ENCODE assay signal across 22 mouse cellular contexts in the genomic region with DNA sequence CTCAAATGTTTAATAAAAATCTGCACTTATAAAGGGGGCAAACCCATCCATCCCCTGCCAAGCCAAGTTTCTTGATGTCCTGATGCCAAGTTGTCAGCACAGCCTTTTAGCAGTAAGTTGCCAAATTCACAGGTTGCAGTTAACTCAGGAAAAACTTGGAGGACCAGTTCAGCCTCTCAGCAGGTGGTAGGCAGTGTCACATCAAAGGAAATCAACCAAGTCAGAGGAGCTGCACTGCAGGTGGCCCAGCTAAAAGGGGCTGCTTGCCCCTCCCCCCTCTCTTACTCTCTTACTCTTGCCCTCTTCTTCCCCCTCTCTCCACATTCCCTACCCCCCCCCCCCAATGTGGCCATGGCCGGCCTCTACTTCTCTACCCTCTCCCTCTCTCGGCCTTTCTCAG.
DNase-seq lines count a peak whose midpoint lies in the region; ATAC-seq and TF ChIP-seq lines count a peak whose summit lies in the region.
"Had no signal": no experiment of that assay in that cellular context is flagged by ENCODE, and none has a peak within 500 bp of the region (broad histone marks: within the 10 kb centered on the region; RNA-seq: fewer than 3 reads in every experiment).

No protein-coding gene starts in this region.

- H3K36me3 ChIP-seq in ES-Bruce4 (ENCODE audit: control insufficient read depth, insufficient read depth, low read length, poor library complexity, severe bottlenecking): no peaks in the 10 kb centered on the region
- H3K36me3 ChIP-seq in ES-E14 (ENCODE audit: control insufficient read depth, insufficient read depth, low read length, poor library complexity, severe bottlenecking): no peaks in the 10 kb centered on the region
- no peaks in the 10 kb centered on the region for H3K36me3 ChIP-seq in embryonic facial prominence, embryonic 10.5 days (replicated peaks)
- H3K36me3 ChIP-seq in intestine, embryonic 16.5 days (ENCODE audit: control insufficient read depth, insufficient read depth, low read length): no peaks in the 10 kb centered on the region
- H3K36me3 ChIP-seq in neural tube, embryonic 15.5 days: no peaks in the 10 kb centered on the region
- H3K36me3 ChIP-seq: embryonic facial prominence, embryonic 13.5 days; forebrain, embryonic 15.5 days; G1E had no signal

- 15% methylated on average over 2 of the region's 2 CpGs for WGBS in embryonic facial prominence, embryonic 10.5 days
- WGBS in intestine, embryonic 16.5 days: 28% methylated on average over 2 of the region's 2 CpGs
- WGBS in neural tube, embryonic 15.5 days: 40% methylated on average over 2 of the region's 2 CpGs

- H3K4me1 ChIP-seq in ES-Bruce4 (ENCODE audit: control insufficient read depth, insufficient read depth, low read length): no peaks in the 10 kb centered on the region
- H3K4me1 ChIP-seq in ES-E14 (ENCODE audit: control insufficient read depth in 2 of 2, insufficient read depth in 2 of 2, low read length in 2 of 2, poor library complexity in 1 of 2): peaks cover 0 to 2% of the 10 kb centered on the region in 2 experiments; a peak in 1 of 4 replicates
- H3K4me1 ChIP-seq in embryonic facial prominence, embryonic 10.5 days: no peaks in the 10 kb centered on the region
- no peaks in the 10 kb centered on the region for H3K4me1 ChIP-seq in intestine, embryonic 16.5 days (ENCODE audit: control insufficient read depth, insufficient read depth, low read length)
- H3K4me1 ChIP-seq in neural tube, embryonic 15.5 days: no peaks in the 10 kb centered on the region
- H3K4me1 ChIP-seq: embryonic facial prominence, embryonic 13.5 days; forebrain, embryonic 13.5 days; forebrain, embryonic 15.5 days had no signal

- no peaks in the 10 kb centered on the region for H3K27me3 ChIP-seq in ES-Bruce4 (ENCODE audit: control insufficient read depth, insufficient read depth, low read length, poor library complexity, severe bottlenecking)
- H3K27me3 ChIP-seq in embryonic facial prominence, embryonic 10.5 days (replicated peaks; ENCODE audit: low read depth, poor library complexity, severe bottlenecking): no peaks in the 10 kb centered on the region
- no peaks in the 10 kb centered on the region for H3K27me3 ChIP-seq in intestine, embryonic 16.5 days (replicated peaks; ENCODE audit: control insufficient read depth, insufficient read depth, low read length)
- H3K27me3 ChIP-seq in neural tube, embryonic 15.5 days (replicated peaks): no peaks in the 10 kb centered on the region
- H3K27me3 ChIP-seq: embryonic facial prominence, embryonic 13.5 days; forebrain, embryonic 13.5 days; forebrain, embryonic 15.5 days; Patski had no signal

- no peaks in the 10 kb centered on the region for H3K9me3 ChIP-seq in ES-Bruce4 (replicated peaks; ENCODE audit: control insufficient read depth, insufficient read depth, low read length, poor library complexity, severe bottlenecking)
- no peaks in the 10 kb centered on the region for H3K9me3 ChIP-seq in ES-E14 (ENCODE audit: control insufficient read depth, insufficient read depth, low read depth, low read length)
- no peaks in the 10 kb centered on the region for H3K9me3 ChIP-seq in embryonic facial prominence, embryonic 10.5 days
- no peaks in the 10 kb centered on the region for H3K9me3 ChIP-seq in intestine, embryonic 16.5 days (ENCODE audit: control insufficient read depth, low read length)
- no peaks in the 10 kb centered on the region for H3K9me3 ChIP-seq in neural tube, embryonic 15.5 days (replicated peaks)
- H3K9me3 ChIP-seq: embryonic facial prominence, embryonic 13.5 days; forebrain, embryonic 13.5 days; forebrain, embryonic 15.5 days had no signal

- DNase-seq in ES-E14 (ENCODE audit: low read depth, low spot score): peak; percentile 47
- DNase-seq in WW6 (ENCODE audit: low read depth, low spot score): peak; percentile 4
- DNase-seq in embryonic facial prominence, embryonic 10.5 days (ENCODE audit: low spot score): peak; percentile 9
- no peak for DNase-seq in adrenal gland, adult 2 months
- no peak for DNase-seq in right cerebral cortex, adult 2 months (ENCODE audit: low spot score in 2 of 2)
- DNase-seq: adrenal gland, adult 8-10 months; adrenal gland, postnatal 14 days; adrenal gland, postnatal 36 days; cerebellum, adult 11-12 months; cerebellum, adult 2 months; cerebellum, adult 9-10 months; cerebellum, postnatal 10 days; cerebellum, postnatal 25 days; forebrain, postnatal 0 days had no signal

- no peak for TF ChIP-seq CTCF in ES-Bruce4 (IDR thresholded peaks at IDR 0.05; ENCODE audit: low read depth, low read length)

- H3K9ac ChIP-seq in ES-Bruce4 (ENCODE audit: low read depth, poor library complexity, severe bottlenecking): no peak overlapping the region
- no peak overlapping the region for H3K9ac ChIP-seq in ES-E14 (ENCODE audit: insufficient read depth, low read depth, low read length, poor library complexity, severe bottlenecking)
- no peak overlapping the region for H3K9ac ChIP-seq in intestine, embryonic 16.5 days (ENCODE audit: low read depth, low read length)
- no peak overlapping the region for H3K9ac ChIP-seq in neural tube, embryonic 15.5 days (replicated peaks)
- H3K9ac ChIP-seq: embryonic facial prominence, embryonic 13.5 days; forebrain, embryonic 13.5 days; forebrain, embryonic 15.5 days; forebrain, postnatal 0 days had no signal

- ATAC-seq in intestine, embryonic 16.5 days: no peak
- no peak for ATAC-seq in neural tube, embryonic 15.5 days (ENCODE audit: low FRiP score)
- ATAC-seq: forebrain, embryonic 13.5 days; forebrain, embryonic 15.5 days; forebrain, postnatal 0 days; Patski had no signal

- no peak overlapping the region for H3K27ac ChIP-seq in ES-Bruce4 (ENCODE audit: insufficient read depth, low read length)
- H3K27ac ChIP-seq in ES-E14 (ENCODE audit: insufficient read depth, low read depth, low read length, poor library complexity, severe bottlenecking): no peak overlapping the region
- no peak overlapping the region for H3K27ac ChIP-seq in embryonic facial prominence, embryonic 10.5 days (replicated peaks)
- H3K27ac ChIP-seq in intestine, embryonic 16.5 days (ENCODE audit: low read length): no peak overlapping the region
- H3K27ac ChIP-seq in neural tube, embryonic 15.5 days (replicated peaks): no peak overlapping the region
- H3K27ac ChIP-seq: embryonic facial prominence, embryonic 13.5 days; forebrain, embryonic 13.5 days; forebrain, embryonic 15.5 days had no signal

- TF ChIP-seq POLR2A in ES-Bruce4 (IDR thresholded peaks at IDR 0.05; ENCODE audit: insufficient read depth, low read length): no peak

- H3K4me3 ChIP-seq in ES-Bruce4 (ENCODE audit: low read depth, low read length) (no peak overlapping the region), ES-E14 (ENCODE audit: insufficient read depth in 1 of 2, low read depth in 1 of 2, low read length in 2 of 2, poor library complexity in 1 of 2, severe bottlenecking in 1 of 2) (no peak overlapping the region)
- no peak overlapping the region for H3K4me3 ChIP-seq in embryonic facial prominence, embryonic 10.5 days
- no peak overlapping the region for H3K4me3 ChIP-seq in intestine, embryonic 16.5 days (ENCODE audit: low read length)
- no peak overlapping the region for H3K4me3 ChIP-seq in neural tube, embryonic 15.5 days (replicated peaks)
- H3K4me3 ChIP-seq: embryonic facial prominence, embryonic 13.5 days; forebrain, embryonic 13.5 days; forebrain, embryonic 15.5 days had no signal

- 0 out of 2 replicates have a peak, but pooled peaks have one; percentile 35 for TF ChIP-seq EP300 in ES-Bruce4 (IDR thresholded peaks at IDR 0.05; ENCODE audit: insufficient read depth, low read depth, low read length)

- in situ Hi-C loops in ES-E14 (cut with MboI; ENCODE audit: low sequenced_read_pairs in 2 of 2, unreplicated experiment in 2 of 2): no loop called here

- H3K4me2 ChIP-seq in intestine, embryonic 16.5 days (ENCODE audit: low read depth, low read length): no peak overlapping the region
- H3K4me2 ChIP-seq in neural tube, embryonic 15.5 days: no peak overlapping the region
- H3K4me2 ChIP-seq: embryonic facial prominence, embryonic 13.5 days; forebrain, embryonic 13.5 days; forebrain, embryonic 15.5 days had no signal

TF ChIP-seq in ES-E14, 5 proteins besides CTCF, POLR2A, EP300 and RAD21:
- TF ChIP-seq HCFC1 (IDR thresholded peaks at IDR 0.05; ENCODE audit: borderline replicate concordance, insufficient read depth, low read length): no peak
- no peak for TF ChIP-seq MAFK (IDR thresholded peaks at IDR 0.05; ENCODE audit: insufficient read depth, low read depth, low read length)
- TF ChIP-seq ZC3H11A (IDR thresholded peaks at IDR 0.05; ENCODE audit: borderline replicate concordance, low read depth, low read length): no peak
- no peak for TF ChIP-seq CHD2 (IDR thresholded peaks at IDR 0.05; ENCODE audit: low read depth, low read length)
- no peak for TF ChIP-seq ZNF384 (IDR thresholded peaks at IDR 0.05; ENCODE audit: low read depth, low read length)

Comparison
In these comparisons a context has a peak if more than half of its experiments do, and no peak if none do; other contexts are left out.
1. DNase-seq: peak in ES-E14 (single experiment), WW6 (single experiment) and embryonic facial prominence, embryonic 10.5 days (single experiment); none in adrenal gland, adult 2 months (single experiment) and right cerebral cortex, adult 2 months (0 of 2).